Mouse (Mus musculus) cerebellum, postnatal 14 days (tissue): ENCODE measurements around the gene Lrrfip2.

Experiments used
- DNase-seq, 2 experiments: peaks; one replicate each; pipeline ENCODE4 v3.0.0; 2021; ENCODE audit warnings: mixed read lengths in 2 of 2

Gene Lrrfip2

DNA sequence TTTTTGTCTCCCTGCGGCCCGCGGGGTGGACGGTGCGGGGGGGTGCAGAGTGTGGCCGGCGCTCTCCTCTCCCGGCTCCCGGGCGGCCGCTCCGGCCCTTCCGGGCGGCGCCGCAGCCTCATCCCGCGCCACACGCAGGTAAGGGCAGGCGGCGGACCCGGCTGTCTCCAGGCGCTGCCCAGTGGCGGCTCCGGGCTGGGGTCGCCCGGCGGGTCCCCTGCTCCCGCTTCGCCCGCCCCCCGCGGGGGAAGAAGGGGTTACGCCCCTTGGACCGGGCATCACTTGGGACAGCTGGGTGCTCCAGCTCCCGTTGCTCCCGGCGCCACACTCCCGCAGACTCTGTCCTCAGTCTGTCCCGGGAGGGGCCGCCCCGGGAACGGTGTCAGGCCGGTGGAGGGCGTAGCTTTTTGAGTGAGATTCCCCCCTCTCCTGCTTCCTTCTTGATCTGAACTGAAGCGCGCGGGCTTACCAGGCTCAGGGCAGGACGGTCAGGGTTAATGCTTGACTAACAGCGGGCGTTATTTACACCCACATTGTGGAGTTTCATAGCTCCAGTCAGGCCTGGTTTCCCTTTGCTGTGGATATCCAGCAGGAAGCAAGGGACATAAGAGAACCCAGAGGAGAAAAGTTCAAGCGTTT is 979 bp downstream of the Lrrfip2 start:
- DNase-seq: peak in 1 of 2 experiments; percentile 54

DNA sequence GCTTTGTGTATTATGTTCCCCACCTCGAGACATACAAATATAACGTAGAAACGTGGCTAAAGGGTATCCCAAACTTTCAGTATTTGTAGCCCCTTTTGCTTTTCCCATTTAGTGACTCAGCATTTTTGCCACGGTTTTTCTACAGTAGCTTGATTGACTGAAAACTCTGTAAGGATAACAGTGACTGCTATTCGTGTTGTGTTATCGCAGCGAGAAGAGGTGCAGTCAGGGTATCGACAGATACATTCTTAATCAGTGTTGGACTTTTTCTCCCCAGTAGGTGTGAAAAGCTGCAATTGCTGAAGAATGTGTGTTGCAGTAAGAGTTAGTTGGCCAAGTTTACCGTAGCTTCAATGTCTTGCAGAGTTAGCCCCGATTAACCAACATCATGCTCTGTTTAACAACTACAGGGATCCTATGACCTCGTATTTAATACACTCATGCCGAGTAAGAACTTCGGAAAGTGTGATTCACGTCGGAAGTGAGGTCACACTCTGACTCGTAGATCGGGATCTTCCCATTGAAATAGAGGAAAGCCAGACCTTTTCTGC is 1.6 kb downstream of the Lrrfip2 start:
- DNase-seq: no peak

DNA sequence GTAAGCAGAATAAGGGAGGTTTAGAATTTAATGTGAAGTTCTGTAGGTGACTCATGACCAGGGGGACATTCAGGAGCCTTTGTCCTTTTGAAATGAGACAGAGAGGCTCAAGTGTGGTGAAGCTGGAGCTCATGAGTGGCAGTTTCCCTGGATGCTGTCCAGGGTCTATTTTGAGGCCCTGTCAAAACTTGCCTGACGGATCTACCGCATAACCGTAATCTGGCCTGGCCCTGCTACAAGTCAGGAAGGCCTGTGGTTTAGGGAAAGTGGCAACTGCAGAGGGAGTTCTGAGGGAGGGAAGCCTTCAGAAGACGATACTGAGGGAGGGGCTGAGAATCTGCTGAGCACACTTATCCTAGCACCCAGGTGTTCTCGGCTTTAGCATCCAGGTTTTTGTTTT is 5.1 kb downstream of the Lrrfip2 start:
- no peak for DNase-seq

- DNase-seq: no peak
Measured at GRCm38 (mm10) chr9:111123336-111123735, 5.9 kb downstream of the Lrrfip2 start.

DNA sequence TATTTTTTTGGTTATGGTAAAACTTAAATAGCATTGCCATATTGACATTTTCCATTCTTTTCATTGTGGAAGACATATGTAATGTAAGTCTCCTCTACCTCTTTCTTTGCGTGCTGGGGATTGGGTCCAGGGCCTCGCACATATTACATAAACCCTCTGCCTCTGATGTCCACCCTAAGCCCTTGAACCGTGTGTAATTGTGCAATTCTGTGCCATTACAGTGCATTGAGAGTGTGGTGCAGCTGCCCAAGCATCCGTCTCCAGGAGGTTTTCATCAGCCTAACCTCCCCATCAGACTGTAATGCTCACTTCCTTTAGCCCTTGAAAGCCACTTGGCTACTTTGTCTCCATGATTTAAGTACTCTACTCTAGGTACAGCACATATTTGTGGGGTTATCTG is 7.0 kb downstream of the Lrrfip2 start:
- DNase-seq: no peak

- no peak for DNase-seq
Measured at GRCm38 (mm10) chr9:111126735-111127134, 9.3 kb downstream of the Lrrfip2 start.

DNA sequence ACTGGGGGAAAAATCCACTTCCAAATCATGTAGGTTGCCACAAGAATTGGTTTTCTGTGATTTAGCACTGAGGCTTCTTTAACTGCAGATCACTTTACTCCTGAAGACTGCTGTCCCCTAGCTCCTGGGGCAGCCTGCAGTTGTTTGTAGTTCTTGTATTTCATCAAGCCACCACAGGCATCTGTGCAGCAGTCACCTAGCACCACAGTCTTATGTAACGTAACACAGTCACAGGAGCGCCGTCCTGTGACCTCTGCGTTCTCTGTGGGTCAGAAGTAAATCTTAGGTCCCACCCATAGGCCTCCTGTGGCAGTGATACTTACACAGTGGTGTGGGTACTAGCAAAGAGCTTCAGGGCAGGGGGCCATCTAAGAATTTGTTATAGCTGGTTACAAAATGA is 10.4 kb downstream of the Lrrfip2 start:
- DNase-seq: no peak

- no peak for DNase-seq
Measured at GRCm38 (mm10) chr9:111130126-111130525, 12.7 kb downstream of the Lrrfip2 start.

DNA sequence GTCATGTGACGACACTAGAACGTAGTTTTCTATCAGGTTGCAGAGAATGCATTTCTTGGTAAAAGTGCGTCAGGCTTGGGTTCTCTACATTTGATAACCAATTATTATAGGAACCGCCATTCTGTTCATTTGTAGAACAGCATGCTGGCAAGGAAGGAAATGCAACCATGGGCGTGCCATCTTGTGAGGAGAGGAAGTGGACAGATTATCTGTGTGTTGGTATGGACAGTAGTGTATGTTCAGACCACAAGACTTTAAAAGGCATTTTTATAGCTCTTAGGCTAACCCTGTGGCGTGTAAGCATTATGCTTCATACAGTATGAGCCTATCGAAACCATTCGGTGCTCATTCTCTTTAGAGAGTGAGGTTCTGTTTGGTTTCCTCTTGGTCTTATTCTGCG is 20.8 kb downstream of the Lrrfip2 start:
- DNase-seq: no peak

GRCm38 (mm10) chr9:111142721-111143120 is 25.3 kb downstream of the Lrrfip2 start:
- peak; percentile 49 to 63 for DNase-seq

GRCm38 (mm10) chr9:111143387-111143786 is 26.0 kb downstream of the Lrrfip2 start:
- DNase-seq: no peak

DNA sequence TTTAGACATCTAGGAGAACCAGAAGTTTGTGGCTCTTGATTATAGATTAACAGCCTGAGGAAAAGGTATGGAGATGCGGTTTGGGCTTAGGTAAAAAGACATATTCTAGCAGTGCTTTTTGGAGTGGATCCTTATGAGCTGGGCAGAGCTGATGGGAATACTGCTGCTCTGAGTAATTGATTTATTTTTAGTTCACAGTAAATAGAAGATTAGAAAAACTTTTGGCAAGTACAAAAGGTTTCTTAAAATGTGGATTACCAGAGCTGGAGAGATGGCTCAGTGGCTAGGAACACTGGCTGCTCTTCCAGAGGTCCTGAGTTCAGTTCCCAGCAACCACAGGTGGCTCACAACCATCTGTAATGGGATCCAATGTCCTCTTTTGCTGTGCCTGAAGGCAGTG is 27.3 kb downstream of the Lrrfip2 start:
- DNase-seq: no peak

DNA sequence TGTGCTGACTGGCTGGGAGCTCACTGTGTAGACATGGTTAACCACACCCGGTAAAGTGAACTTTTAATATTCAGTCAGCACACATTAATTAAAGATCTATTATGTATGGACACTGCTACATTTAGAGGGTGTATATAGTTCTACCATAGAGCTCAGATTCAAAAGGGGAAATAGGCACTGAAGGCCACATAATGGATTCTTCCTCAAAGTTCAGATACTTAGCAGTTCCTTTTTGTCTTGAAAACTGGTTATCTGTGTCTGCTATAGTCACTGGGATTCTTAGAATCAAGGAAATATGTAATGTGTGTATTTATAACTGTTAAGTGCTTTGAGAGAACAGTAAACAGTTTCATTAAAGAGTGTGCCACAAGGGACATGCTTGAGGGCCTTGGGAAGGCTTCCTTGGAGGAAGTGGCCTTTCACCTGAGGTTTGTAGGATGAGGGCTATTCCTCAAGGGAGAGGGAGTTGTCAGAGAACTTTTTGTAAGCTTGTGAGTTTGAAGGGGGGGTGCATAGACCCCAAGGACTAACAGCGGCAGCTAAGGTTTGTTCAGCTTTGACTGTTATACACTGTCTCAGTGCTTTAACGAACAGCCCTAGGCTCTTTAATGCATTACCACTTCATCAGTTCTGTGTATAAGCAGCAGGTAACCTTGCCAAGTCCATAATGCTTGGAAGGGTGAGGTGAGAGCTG is 28.3 kb downstream of the Lrrfip2 start:
- DNase-seq: no peak

DNA sequence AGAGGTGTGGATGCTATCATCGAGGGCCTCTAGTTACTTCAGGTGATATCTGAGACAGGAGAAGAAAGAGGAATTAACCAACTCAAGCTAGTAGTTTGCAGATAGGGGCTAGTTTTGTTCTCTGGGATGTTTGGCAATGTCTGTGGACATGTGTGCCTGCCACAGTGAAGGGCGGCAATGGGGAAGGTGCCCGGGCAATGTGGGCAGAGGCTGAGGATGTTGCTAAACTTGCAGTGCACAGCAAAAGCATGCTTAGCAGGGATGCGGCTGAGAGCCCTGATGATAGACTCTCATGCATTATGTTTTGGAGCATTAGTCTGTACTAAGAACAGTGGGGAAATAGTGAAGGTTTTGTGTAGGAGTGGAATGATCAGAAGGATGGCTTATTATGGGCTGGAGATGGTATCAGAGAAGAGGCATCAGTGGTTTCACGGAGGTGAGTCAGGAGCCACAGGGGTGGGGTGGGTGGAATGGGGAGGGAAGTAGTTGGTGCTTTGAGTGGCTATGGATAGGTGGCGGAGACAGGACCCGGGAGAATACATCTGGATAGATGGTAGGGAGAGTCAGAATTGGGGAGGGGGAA is 28.9 kb downstream of the Lrrfip2 start:
- DNase-seq: no peak

- no peak for DNase-seq
Measured at GRCm38 (mm10) chr9:111148006-111148405, 30.6 kb downstream of the Lrrfip2 start.

DNA sequence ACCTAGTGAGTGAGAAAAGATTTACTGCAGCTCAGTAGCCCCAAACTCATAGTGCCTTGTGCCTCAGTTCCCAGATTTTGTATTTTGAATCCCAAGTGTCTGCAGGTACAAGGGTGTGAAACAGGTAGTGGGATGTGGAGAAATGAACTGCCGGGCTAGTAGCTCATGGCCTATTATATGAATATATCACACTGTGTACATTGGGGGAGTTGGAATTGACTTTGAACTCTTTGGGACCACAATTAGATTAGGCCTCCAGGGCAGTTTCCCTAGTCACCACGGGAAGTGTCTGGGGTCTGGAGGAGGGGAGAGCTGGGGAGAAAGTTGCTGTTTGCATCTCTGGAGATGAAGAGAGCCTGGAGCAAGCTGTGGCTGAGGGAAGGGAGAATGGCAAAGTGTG is 31.0 kb downstream of the Lrrfip2 start:
- DNase-seq: no peak

DNA sequence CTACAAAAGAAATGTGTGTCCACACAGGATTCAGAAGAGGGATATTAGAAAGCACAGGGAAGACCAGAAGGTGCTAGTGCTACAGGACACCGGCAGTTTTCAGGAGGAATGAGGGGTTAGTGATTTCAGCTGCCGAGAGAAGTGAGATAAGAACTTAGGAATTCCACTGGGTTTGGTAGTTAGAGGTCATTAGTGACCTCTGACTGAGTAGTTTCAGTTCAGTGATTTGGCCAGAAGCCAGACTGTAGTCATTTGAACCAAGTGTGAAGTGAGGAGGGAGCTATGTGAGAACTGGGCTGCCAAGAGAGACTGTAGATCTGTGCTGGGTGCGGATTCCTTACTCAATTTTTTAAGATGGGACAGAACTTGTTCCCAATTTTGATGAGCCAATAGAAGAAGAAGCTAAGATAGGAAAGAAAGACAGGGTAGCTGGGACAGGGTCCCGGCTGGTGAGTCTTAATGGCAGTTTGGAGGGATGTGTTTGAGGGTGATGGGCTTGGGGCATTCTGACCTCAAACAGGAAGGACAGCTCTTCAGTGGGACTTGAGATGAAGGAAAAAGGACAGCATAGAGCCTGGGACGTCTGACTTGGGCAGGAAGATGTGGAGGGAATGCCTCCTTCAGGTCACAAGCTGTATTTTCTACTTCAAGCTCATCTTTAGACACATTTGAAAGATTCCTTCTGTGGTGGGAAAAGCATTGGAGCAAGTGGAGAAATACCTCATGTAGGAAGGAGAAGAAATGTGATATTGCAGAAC is 32.0 kb downstream of the Lrrfip2 start:
- no peak for DNase-seq

DNA sequence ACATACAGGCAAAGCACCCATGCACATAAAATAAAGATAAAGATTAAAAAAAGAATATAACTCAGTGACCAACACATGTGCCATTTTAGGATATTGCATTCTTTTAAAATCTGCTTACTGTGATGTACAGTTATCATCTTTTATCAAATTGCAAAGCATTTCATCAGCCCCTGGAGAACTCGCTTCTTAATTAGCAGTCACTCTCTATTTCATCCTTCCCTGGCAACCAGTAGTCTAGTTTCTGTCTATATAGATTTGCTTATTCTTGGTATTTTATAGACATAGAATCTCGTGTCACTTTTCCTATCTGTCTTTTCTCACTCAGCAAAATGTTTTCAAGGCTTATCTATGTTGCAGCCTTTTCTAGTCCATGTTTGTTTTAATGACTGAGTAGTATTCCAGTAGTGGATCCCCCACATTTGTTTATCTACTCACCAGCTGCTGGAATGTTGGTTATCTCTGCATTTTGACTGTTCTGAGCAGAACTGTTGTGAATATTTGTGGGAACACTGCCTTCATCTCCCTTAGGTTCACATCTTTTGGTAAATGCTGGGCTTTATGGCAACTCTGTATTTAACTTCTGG is 35.0 kb downstream of the Lrrfip2 start:
- DNase-seq: no peak

DNA sequence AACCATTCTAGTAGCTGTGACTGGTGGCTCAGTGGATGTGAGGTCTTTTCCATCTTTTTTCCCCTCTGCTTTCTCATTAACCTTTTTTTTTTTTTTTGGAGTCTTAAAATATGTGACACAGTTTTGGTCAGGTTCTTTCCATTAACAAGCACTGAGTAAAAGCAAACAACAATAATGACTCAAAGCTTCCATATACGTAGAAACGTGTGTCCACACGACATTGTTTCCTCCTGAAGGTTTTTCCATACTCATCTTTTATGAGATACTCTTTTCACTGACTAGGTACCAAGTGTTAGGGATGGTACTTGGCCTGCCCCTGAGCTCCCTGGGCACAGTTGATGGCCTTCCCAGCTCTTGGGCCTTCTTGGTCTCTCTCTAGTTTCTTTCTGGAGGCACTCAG is 35.6 kb downstream of the Lrrfip2 start:
- DNase-seq: no peak

- no peak for DNase-seq
Measured at GRCm38 (mm10) chr9:111155764-111156458, 38.5 kb downstream of the Lrrfip2 start.

GRCm38 (mm10) chr9:111159562-111159961 is 42.2 kb downstream of the Lrrfip2 start:
- no peak for DNase-seq

- DNase-seq: no peak
Measured at GRCm38 (mm10) chr9:111161213-111161612, 43.8 kb downstream of the Lrrfip2 start.
